Mouse (Mus musculus) lung, embryonic 14.5 days (tissue): Measurements from ENCODE around the gene Spi1. TPM values are rescaled to one million over a fixed set of nuclear protein-coding genes. Genes with fewer than 3 reads are reported as not detected.

ENCODE experiments used
- ATAC-seq: fragments of 200-750 bp; cut with Nextera tagmentation; 2 replicates; pipeline ENCODE4 v1.8.0; 2017; ENCODE audit warnings: mild to moderate bottlenecking, moderate TSS enrichment, moderate library complexity; ENCODE audit not compliant: insufficient read depth
- DNase-seq: peaks from one replicate; pipeline ENCODE4 v3.0.0-alpha.2; 2015
- H3K27ac ChIP-seq: fragments of 300-500 bp; sonication (generic); 2 replicates; pipeline ENCODE4 v1.5.1; 2014; ENCODE audit warnings: low read depth, mild to moderate bottlenecking, moderate library complexity
- H3K27me3 ChIP-seq: fragments of 300-500 bp; sonication (generic); 2 replicates; pipeline ENCODE4 v1.6.1; 2014; ENCODE audit warnings: low read length, control low read depth; ENCODE audit not compliant: insufficient read depth
- H3K36me3 ChIP-seq: fragments of 300-500 bp; sonication (generic); 2 replicates; pipeline ENCODE4 v1.6.1; 2014; ENCODE audit warnings: control low read depth; ENCODE audit not compliant: insufficient read depth
- H3K4me1 ChIP-seq: fragments of 300-500 bp; sonication (generic); 2 replicates; pipeline ENCODE4 v1.6.1; 2014; ENCODE audit warnings: antibody characterized with exemption, control low read depth; ENCODE audit not compliant: insufficient read depth
- H3K4me2 ChIP-seq: fragments of 300-500 bp; sonication (generic); 2 replicates; pipeline ENCODE4 v1.6.1; 2014; ENCODE audit warnings: mild to moderate bottlenecking
- H3K4me3 ChIP-seq: fragments of 300-500 bp; sonication (generic); 2 replicates; pipeline ENCODE4 v1.5.1; 2014; ENCODE audit warnings: low read depth, low read length
- H3K9ac ChIP-seq: fragments of 300-500 bp; sonication (generic); 2 replicates; pipeline ENCODE4 v1.6.1; 2014
- H3K9me3 ChIP-seq: fragments of 300-500 bp; sonication (generic); 2 replicates; pipeline ENCODE4 v1.6.1; 2016; ENCODE audit warnings: low read depth, low read length, control low read depth
- CTCF ChIP-seq: IDR thresholded peaks from 2 replicates; pipeline ENCODE4 v1.5.1; 2016; ENCODE audit warnings: antibody characterized with exemption, low read depth
- WGBS: fragments of 180-500 bp; shearing (Covaris S2); extraction: QIAGEN DNeasy Blood & Tissue Kit; methylation state at CpG from one replicate; pipeline ENCODE4 v1.1.7; 2014; 5-methylcytosine and 5-hydroxymethylcytosine counted together
- polyA plus RNA-seq: library from polyadenylated mRNA; unstranded; fragments of >200 nt; fragmentation: Nextera tagmentation; extraction: Ambion mirVana; gene quantifications from 2 replicates; pipeline ENCODE4 v1.2.1, GENCODE M21; 2014

The Spi1 gene
- polyA plus RNA-seq, 1 experiment from 2014 or later, result 6.2 TPM

GRCm38 (mm10) chr2:91112491-91112890, 30.3 kb downstream of the Spi1 start:
- WGBS, result 26% methylated on average over 4 of the region's 4 CpGs

GRCm38 (mm10) chr2:91113334-91113733, 31.1 kb downstream of the Spi1 start:
- ATAC-seq (no peak), DNase-seq (no peak)
- Histone ChIP-seq H3K27me3 (no peaks in the 10 kb centered on the region), H3K9me3 (no peaks in the 10 kb centered on the region), H3K27ac (no peak overlapping the region), H3K9ac (no peak overlapping the region), H3K4me1 (no peaks in the 10 kb centered on the region), H3K4me3 (no peak overlapping the region), H3K36me3 (no peaks in the 10 kb centered on the region), H3K4me2 (no peak overlapping the region)
- no peak for TF ChIP-seq CTCF
- WGBS, result 65% methylated on average over 10 of the region's 10 CpGs

More at GRCm38 (mm10) chr2:91112491-91112890, 30.3 kb downstream of the Spi1 start:
- H3K9me3 ChIP-seq, result no peaks in the 10 kb centered on the region
- TF ChIP-seq CTCF, result no peak
- no peaks in the 10 kb centered on the region for H3K36me3 ChIP-seq
- no peak overlapping the region for H3K27ac ChIP-seq
- DNase-seq, result peak; percentile 27
- H3K9ac ChIP-seq, result no peak overlapping the region
- H3K4me2 ChIP-seq, result no peak overlapping the region
- ATAC-seq, result no peak; the same call in 1 of the 2 replicates
- H3K4me3 ChIP-seq, result no peak overlapping the region
- no peaks in the 10 kb centered on the region for H3K27me3 ChIP-seq
- H3K4me1 ChIP-seq, result no peaks in the 10 kb centered on the region

- Histone ChIP-seq H3K4me3 (no peak overlapping the region), H3K4me2 (no peak overlapping the region), H3K36me3 (no peaks in the 10 kb centered on the region), H3K4me1 (no peaks in the 10 kb centered on the region), H3K27ac (no peak overlapping the region), H3K9me3 (no peaks in the 10 kb centered on the region), H3K27me3 (no peaks in the 10 kb centered on the region), H3K9ac (no peak overlapping the region)
- WGBS, result 75% methylated on average over 6 of the region's 6 CpGs
- DNase-seq (no peak), ATAC-seq (no peak)
- no peak for TF ChIP-seq CTCF
Measured at GRCm38 (mm10) chr2:91113852-91114251, 31.7 kb downstream of the Spi1 start.

DNA sequence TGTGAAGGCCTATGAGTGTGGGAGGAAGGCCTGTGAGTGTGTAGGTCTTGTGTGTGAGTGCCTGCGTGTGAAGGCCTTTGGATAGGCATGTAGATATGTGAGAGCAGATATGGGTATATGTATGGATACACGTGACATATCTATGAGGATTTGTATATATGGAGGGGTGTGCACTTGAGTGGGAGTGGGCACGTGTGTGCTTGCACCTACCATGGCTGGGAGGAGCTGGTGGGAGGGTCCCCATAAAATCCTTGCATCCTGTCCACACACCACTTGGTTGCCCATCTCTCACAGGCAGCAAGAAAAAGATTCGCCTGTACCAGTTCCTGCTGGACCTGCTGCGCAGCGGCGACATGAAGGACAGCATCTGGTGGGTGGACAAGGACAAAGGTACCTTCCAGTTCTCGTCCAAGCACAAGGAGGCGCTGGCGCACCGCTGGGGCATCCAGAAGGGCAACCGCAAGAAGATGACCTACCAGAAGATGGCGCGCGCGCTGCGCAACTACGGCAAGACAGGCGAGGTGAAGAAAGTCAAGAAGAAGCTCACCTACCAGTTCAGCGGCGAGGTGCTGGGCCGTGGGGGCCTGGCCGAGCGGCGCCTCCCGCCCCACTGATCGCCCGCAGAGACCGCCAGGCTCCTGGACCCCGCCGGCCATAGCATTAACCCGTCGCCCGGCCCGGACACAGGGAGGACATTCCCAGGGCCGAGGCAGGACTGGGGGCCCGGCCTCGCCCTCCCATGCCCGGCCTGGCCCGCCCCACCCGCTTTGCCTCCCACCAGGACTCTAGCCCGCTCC, 32.8 kb downstream of the Spi1 start:
- no peaks in the 10 kb centered on the region for H3K9me3 ChIP-seq
- H3K9ac ChIP-seq, result peak overlapping the region; percentile 63
- ATAC-seq, result peak; percentile 78
- H3K27ac ChIP-seq, result no peak overlapping the region
- 6% methylated on average over 41 of the region's 42 CpGs for WGBS
- H3K4me1 ChIP-seq, result no peaks in the 10 kb centered on the region
- TF ChIP-seq CTCF, result peak; percentile 100
- H3K4me3 ChIP-seq, result peak overlapping the region; percentile 47
- H3K4me2 ChIP-seq, result peak overlapping the region; percentile 93
- H3K27me3 ChIP-seq, result no peaks in the 10 kb centered on the region
- DNase-seq, result peak; percentile 99
- H3K36me3 ChIP-seq, result no peaks in the 10 kb centered on the region

GRCm38 (mm10) chr2:91115578-91115970, 33.4 kb downstream of the Spi1 start:
- H3K4me2 ChIP-seq, result peak overlapping the region; percentile 93
- H3K9me3 ChIP-seq, result no peaks in the 10 kb centered on the region
- ATAC-seq (peak; percentile 12; the same call in 1 of the 2 replicates), DNase-seq (no peak)
- no peak overlapping the region for H3K27ac ChIP-seq
- H3K4me3 ChIP-seq, result peak overlapping the region; percentile 47
- peak overlapping the region; percentile 63 for H3K9ac ChIP-seq
- H3K4me1 ChIP-seq, result no peaks in the 10 kb centered on the region
- no peak for TF ChIP-seq CTCF
- H3K36me3 ChIP-seq, result no peaks in the 10 kb centered on the region
- H3K27me3 ChIP-seq, result no peaks in the 10 kb centered on the region
- WGBS, result 20% methylated on average over 12 of the region's 12 CpGs

- Histone ChIP-seq H3K9me3 (no peaks in the 10 kb centered on the region), H3K4me2 (no peak overlapping the region), H3K27me3 (no peaks in the 10 kb centered on the region), H3K9ac (no peak overlapping the region), H3K4me3 (no peak overlapping the region), H3K4me1 (no peaks in the 10 kb centered on the region), H3K36me3 (no peaks in the 10 kb centered on the region), H3K27ac (no peak overlapping the region)
- DNase-seq (no peak), ATAC-seq (no peak)
- TF ChIP-seq CTCF, result no peak
- 71% methylated on average over 5 of the region's 5 CpGs for WGBS
Measured at GRCm38 (mm10) chr2:91116842-91117241, 34.7 kb downstream of the Spi1 start.

DNA sequence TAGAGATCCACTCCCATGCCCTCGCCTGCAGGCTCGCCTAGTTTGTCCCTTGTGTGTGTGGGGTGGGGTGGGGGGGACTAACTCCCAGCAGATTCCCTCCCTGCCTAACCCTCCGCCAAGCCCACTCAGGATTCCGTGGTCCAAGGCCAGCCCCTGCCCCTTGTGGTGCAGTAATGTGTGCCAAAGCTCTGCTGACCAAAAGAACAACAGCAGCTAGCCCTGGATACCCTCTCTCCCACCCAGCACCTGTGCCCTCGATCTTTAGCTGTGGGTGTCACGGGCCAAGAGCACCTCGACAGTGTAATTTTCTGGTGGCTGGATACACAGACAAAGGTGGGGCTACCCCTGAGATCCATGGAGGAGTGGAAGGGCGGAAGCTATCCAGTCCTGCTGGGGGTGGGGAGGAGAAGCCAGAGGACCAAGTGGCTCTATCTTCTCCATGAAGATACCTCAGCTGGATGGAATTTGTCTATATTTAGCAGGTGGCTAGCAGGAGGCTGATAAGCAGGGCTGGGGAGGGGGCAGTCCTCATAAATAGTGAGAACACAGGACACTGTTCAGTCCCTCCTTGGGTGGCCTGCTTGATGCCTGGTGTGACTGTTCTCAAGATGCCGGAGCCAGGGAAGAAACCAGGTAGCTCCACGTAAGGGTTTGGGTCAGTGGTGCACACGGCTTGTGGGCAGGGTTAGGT, 35.5 kb downstream of the Spi1 start, which contains the start of gene Mybpc3:
TSS of gene Mybpc3 (plus strand) at position 560 of the 691 bp plus-strand sequence.
- Histone ChIP-seq H3K9ac (no peak within 1 kb of the TSS), H3K4me2 (no peak within 1 kb of the TSS), H3K4me3 (peak within 1 kb of the TSS; percentile 14; the same call in 1 of the 2 replicates)

More for the DNA sequence above, 35.5 kb downstream of the Spi1 start, which contains the start of gene Mybpc3:
- 71% methylated on average over 11 of the region's 11 CpGs for WGBS
- no peak within 1 kb of the TSS; the same call in 1 of the 2 replicates for H3K27ac ChIP-seq
- H3K27me3 ChIP-seq, result no peaks in the 10 kb centered on the region
- ATAC-seq (no peak), DNase-seq (no peak)
- no peaks in the 10 kb centered on the region for H3K9me3 ChIP-seq
- H3K36me3 ChIP-seq, result no peaks in the 10 kb centered on the region
- no peak for TF ChIP-seq CTCF
- H3K4me1 ChIP-seq, result no peaks in the 10 kb centered on the region
